Mouse (Mus musculus) neural tube, embryonic 15.5 days (tissue): ENCODE measurements around the gene Krtap19-2. TPM values are rescaled to one million over a fixed set of nuclear protein-coding genes. Genes with fewer than 3 reads are reported as not detected.

Source experiments
- ATAC-seq: fragments of 200-750 bp; cut with Nextera tagmentation; 2 replicates; pipeline ENCODE4 v1.8.0; 2017; ENCODE audit warnings: mild to moderate bottlenecking, moderate TSS enrichment, moderate library complexity; ENCODE audit not compliant: low FRiP score
- H3K27ac ChIP-seq: fragments of 300-500 bp; sonication (generic); replicated peaks from 2 replicates; pipeline ENCODE4 v1.5.1; 2015; ENCODE audit warnings: mild to moderate bottlenecking, inconsistent platforms
- H3K27me3 ChIP-seq: fragments of 300-500 bp; sonication (generic); replicated peaks from 2 replicates; pipeline ENCODE4 v1.6.1; 2015; ENCODE audit warnings: inconsistent platforms
- H3K36me3 ChIP-seq: fragments of 300-500 bp; sonication (generic); 2 replicates; pipeline ENCODE4 v1.6.1; 2015; ENCODE audit warnings: inconsistent platforms
- H3K4me1 ChIP-seq: fragments of 300-500 bp; sonication (generic); 2 replicates; pipeline ENCODE4 v1.6.1; 2015; ENCODE audit warnings: inconsistent platforms
- H3K4me2 ChIP-seq: fragments of 300-500 bp; sonication (generic); 2 replicates; pipeline ENCODE4 v1.6.1; 2015; ENCODE audit warnings: inconsistent platforms, mild to moderate bottlenecking, moderate library complexity
- H3K4me3 ChIP-seq: fragments of 300-500 bp; sonication (generic); replicated peaks from 2 replicates; pipeline ENCODE4 v1.5.1; 2015; ENCODE audit warnings: mild to moderate bottlenecking, inconsistent platforms
- H3K9ac ChIP-seq: fragments of 300-500 bp; sonication (generic); replicated peaks from 2 replicates; pipeline ENCODE4 v1.6.1; 2015; ENCODE audit warnings: mild to moderate bottlenecking, inconsistent platforms
- H3K9me3 ChIP-seq: fragments of 300-500 bp; sonication (generic); replicated peaks from 2 replicates; pipeline ENCODE4 v1.6.1; 2016; ENCODE audit warnings: inconsistent platforms
- WGBS: fragments of 180-500 bp; shearing (Covaris S2); methylation state at CpG from one replicate; pipeline ENCODE4 v1.1.7; 2015; ENCODE audit warnings: mixed read lengths; 5-methylcytosine and 5-hydroxymethylcytosine counted together
- polyA plus RNA-seq: library from polyadenylated mRNA; unstranded; fragments of >200 nt; fragmentation: Nextera tagmentation; extraction: Ambion mirVana; gene quantifications from 2 replicates; pipeline ENCODE4 v1.2.1, GENCODE M21; 2015

Gene Krtap19-2
- polyA plus RNA-seq, result not detected in 2 replicates

GRCm38 (mm10) chr16:88874169-88874568 is at the start of gene Krtap19-2:
Gene Krtap19-2, minus strand, starts transcription at chr16:88874269.
- Histone ChIP-seq H3K9ac (no peak within 1 kb of the TSS), H3K27me3 (no peaks in the 10 kb centered on the region), H3K27ac (no peak within 1 kb of the TSS), H3K4me1 (no peaks in the 10 kb centered on the region), H3K4me3 (no peak within 1 kb of the TSS), H3K9me3 (no peaks in the 10 kb centered on the region), H3K4me2 (no peak within 1 kb of the TSS), H3K36me3 (no peaks in the 10 kb centered on the region)
- WGBS, result 91% methylated on average over 3 of the region's 3 CpGs
- ATAC-seq, result no peak

DNA sequence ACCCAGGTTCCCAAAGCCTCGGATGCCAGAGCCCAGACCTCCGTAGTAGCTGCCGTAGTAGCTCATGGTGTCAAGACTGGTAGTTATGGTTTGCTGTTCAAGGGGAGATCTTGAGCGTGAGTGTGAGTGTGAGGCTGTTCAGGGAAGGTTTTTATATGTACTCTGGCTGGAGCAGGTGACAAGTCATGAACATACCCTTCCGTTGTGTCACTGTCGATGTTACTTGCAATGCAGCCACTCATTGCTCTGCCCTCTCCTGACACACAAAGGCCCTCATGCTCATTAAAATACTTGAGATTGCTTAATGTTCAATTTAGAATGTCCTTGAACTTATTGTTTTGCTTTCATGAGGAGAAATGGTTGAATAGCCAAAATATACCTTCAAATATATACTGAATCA is 22.3 kb upstream of the Krtap19-2 start, which contains the start of gene Krtap19-5:
Krtap19-5 (minus strand) TSS at position 101 of the 400 bp plus-strand sequence.
- 93% methylated on average over 6 of the region's 6 CpGs for WGBS
- Histone ChIP-seq H3K9me3 (no peaks in the 10 kb centered on the region), H3K4me1 (no peaks in the 10 kb centered on the region), H3K4me2 (no peak within 1 kb of the TSS), H3K27me3 (no peaks in the 10 kb centered on the region), H3K27ac (no peak within 1 kb of the TSS), H3K4me3 (no peak within 1 kb of the TSS), H3K9ac (no peak within 1 kb of the TSS), H3K36me3 (no peaks in the 10 kb centered on the region)
- no peak for ATAC-seq

DNA sequence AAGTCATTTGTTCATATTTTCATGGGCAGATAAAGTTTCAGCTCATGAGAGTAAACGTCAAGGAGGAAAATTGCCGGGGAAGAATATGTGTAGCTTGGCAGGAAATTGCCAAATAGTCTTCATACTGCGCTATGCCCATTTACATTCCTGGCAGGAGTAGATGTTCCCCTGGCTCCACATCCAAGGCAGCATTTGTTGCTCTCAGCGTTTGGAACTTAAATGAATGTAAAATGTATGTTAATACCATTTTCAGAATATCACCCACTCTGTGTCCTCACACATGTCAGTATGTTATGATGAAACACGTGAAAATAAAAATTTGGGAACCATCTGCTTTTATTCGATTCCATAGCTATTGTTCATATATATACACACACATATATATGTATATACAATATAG is 12.8 kb upstream of the Krtap19-2 start:
- Histone ChIP-seq H3K36me3 (no peaks in the 10 kb centered on the region), H3K27me3 (no peaks in the 10 kb centered on the region), H3K27ac (no peak overlapping the region), H3K9ac (no peak overlapping the region), H3K4me1 (no peaks in the 10 kb centered on the region), H3K9me3 (no peaks in the 10 kb centered on the region), H3K4me3 (no peak overlapping the region), H3K4me2 (no peak overlapping the region)
- no peak for ATAC-seq
- 88% methylated on average over 6 of the region's 6 CpGs for WGBS

GRCm38 (mm10) chr16:88884989-88885388 is 10.9 kb upstream of the Krtap19-2 start, which contains the start of gene Krtap19-4:
Gene Krtap19-4, minus strand, starts transcription at chr16:88885089.
- H3K4me3 ChIP-seq, result no peak within 1 kb of the TSS
- no peaks in the 10 kb centered on the region for H3K27me3 ChIP-seq
- H3K9ac ChIP-seq, result no peak within 1 kb of the TSS
- H3K4me2 ChIP-seq, result no peak within 1 kb of the TSS
- H3K9me3 ChIP-seq, result no peaks in the 10 kb centered on the region
- H3K36me3 ChIP-seq, result no peaks in the 10 kb centered on the region
- no peak for ATAC-seq
- H3K27ac ChIP-seq, result no peak within 1 kb of the TSS
- 90% methylated on average over 5 of the region's 5 CpGs for WGBS
- no peaks in the 10 kb centered on the region for H3K4me1 ChIP-seq

DNA sequence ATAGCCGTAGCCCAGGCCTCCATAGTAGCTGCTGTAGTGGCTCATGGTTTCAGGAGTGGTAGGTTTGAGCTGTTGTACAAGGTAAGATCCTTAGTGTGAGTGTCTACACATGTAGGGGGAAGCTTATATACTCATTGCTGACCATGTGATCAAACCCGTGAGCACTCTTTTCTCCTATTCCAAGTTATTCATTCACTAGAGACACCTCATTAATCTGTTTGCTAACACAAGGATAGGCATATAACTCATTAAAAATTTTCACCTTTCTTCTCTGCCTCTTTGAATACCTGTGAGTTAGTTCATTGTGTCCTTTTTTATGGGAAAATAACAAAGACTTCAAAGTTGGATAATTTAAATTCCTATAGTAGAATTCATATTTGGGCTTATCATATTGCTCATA is 3.9 kb upstream of the Krtap19-2 start, which contains the start of gene Krtap19-3:
Krtap19-3 (minus strand) TSS at position 101 of the 400 bp plus-strand sequence.
- H3K27ac ChIP-seq, result no peak within 1 kb of the TSS
- no peak within 1 kb of the TSS for H3K4me2 ChIP-seq
- H3K9ac ChIP-seq, result no peak within 1 kb of the TSS
- H3K9me3 ChIP-seq, result no peaks in the 10 kb centered on the region
- H3K4me3 ChIP-seq, result no peak within 1 kb of the TSS
- ATAC-seq, result no peak
- H3K36me3 ChIP-seq, result no peaks in the 10 kb centered on the region
- no peaks in the 10 kb centered on the region for H3K4me1 ChIP-seq
- WGBS, result 91% methylated on average over 2 of the region's 2 CpGs
- H3K27me3 ChIP-seq, result no peaks in the 10 kb centered on the region

DNA sequence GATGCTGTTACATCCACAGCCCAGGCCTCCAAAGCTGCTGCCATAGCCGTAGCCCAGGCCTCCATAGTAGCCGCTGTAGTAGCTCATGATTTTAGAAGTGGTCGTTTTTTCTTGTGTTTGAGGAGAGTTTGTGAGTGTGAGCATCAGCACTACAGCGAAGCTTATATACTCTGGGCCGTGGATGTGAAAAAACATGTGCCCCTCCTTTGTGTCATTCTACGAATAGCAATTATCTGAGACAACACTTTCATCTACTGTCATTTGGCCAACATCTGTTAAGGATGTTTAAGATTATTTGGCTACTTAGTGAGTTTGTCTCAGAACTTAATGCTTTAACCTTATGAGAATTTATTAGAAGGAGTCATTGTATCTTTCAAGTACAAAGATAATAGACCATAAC is 4.8 kb downstream of the Krtap19-2 start, which contains the start of gene Krtap19-1:
Krtap19-1 (minus strand) TSS at position 101 of the 400 bp plus-strand sequence.
- no peaks in the 10 kb centered on the region for H3K4me1 ChIP-seq
- no peak within 1 kb of the TSS for H3K4me2 ChIP-seq
- H3K9me3 ChIP-seq, result no peaks in the 10 kb centered on the region
- no peak for ATAC-seq
- H3K27me3 ChIP-seq, result no peaks in the 10 kb centered on the region
- no peak within 1 kb of the TSS for H3K4me3 ChIP-seq
- no peak within 1 kb of the TSS for H3K9ac ChIP-seq
- no peak within 1 kb of the TSS for H3K27ac ChIP-seq
- H3K36me3 ChIP-seq, result no peaks in the 10 kb centered on the region
- 89% methylated on average over 6 of the region's 6 CpGs for WGBS

GRCm38 (mm10) chr16:88864887-88865407 is 9.1 kb downstream of the Krtap19-2 start:
- no peak for ATAC-seq
- Histone ChIP-seq H3K9ac (no peak overlapping the region), H3K4me3 (no peak overlapping the region), H3K27me3 (no peaks in the 10 kb centered on the region), H3K27ac (no peak overlapping the region), H3K4me1 (no peaks in the 10 kb centered on the region), H3K9me3 (no peaks in the 10 kb centered on the region), H3K4me2 (no peak overlapping the region), H3K36me3 (no peaks in the 10 kb centered on the region)
- WGBS, result 55% methylated on average over 4 of the region's 4 CpGs

DNA sequence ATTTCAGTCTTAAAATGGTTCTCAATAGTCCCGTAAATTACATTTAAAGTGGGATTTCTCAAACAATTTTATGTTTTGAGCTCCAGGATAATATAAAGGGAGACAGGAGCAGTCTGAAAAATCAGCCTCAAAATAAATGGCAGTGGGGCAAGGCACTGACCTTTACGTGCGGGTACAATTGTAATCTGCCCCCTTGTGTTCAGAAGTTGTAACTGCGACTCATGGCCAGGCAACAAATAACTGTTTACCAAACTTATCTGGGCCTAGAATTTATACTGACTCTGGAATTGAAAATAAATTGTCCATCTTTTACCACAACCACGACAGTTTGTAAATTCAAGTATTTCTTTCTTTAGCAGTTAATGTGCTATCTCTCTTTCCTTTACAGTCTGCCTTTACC is 22.6 kb downstream of the Krtap19-2 start:
- no peaks in the 10 kb centered on the region for H3K4me1 ChIP-seq
- WGBS, result 18% methylated on average over 5 of the region's 5 CpGs
- no peak overlapping the region for H3K27ac ChIP-seq
- H3K9me3 ChIP-seq, result no peaks in the 10 kb centered on the region
- H3K4me2 ChIP-seq, result no peak overlapping the region
- H3K36me3 ChIP-seq, result no peaks in the 10 kb centered on the region
- no peaks in the 10 kb centered on the region for H3K27me3 ChIP-seq
- H3K9ac ChIP-seq, result no peak overlapping the region
- no peak overlapping the region for H3K4me3 ChIP-seq
- no peak for ATAC-seq

DNA sequence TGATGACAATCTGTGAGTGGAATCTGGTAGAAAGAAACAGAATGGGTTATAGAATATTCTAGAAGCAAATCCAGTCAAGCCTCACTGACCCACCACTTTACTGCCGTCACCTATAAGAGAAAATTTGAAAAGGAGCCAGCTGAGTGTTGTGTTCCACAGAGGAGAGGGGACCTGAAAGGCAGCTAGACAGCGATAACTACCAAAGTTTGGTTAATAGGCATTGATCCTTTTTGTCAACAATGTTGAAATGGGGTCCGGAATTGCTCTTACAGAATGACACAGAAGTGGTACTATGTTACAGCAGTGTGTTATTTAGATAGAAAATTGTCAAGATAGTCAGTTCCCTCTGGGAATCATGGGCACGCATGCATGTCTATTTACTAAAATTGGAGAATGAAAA is 25.5 kb downstream of the Krtap19-2 start:
- H3K4me3 ChIP-seq, result no peak overlapping the region
- H3K27me3 ChIP-seq, result no peaks in the 10 kb centered on the region
- H3K9ac ChIP-seq, result no peak overlapping the region
- no peaks in the 10 kb centered on the region for H3K36me3 ChIP-seq
- no peaks in the 10 kb centered on the region for H3K4me1 ChIP-seq
- no peak overlapping the region for H3K27ac ChIP-seq
- H3K9me3 ChIP-seq, result no peaks in the 10 kb centered on the region
- H3K4me2 ChIP-seq, result no peak overlapping the region
- 87% methylated on average over 4 of the region's 4 CpGs for whole genome bisulfite sequencing
- no peak for ATAC-seq

GRCm38 (mm10) chr16:88847363-88847762 is 26.7 kb downstream of the Krtap19-2 start:
- Histone ChIP-seq H3K9me3 (no peaks in the 10 kb centered on the region), H3K4me1 (no peaks in the 10 kb centered on the region), H3K27ac (no peak overlapping the region), H3K27me3 (no peaks in the 10 kb centered on the region), H3K36me3 (no peaks in the 10 kb centered on the region), H3K4me2 (no peak overlapping the region), H3K9ac (no peak overlapping the region), H3K4me3 (no peak overlapping the region)
- ATAC-seq, result no peak
- WGBS, result 95% methylated on average over 1 of the region's 1 CpGs

DNA sequence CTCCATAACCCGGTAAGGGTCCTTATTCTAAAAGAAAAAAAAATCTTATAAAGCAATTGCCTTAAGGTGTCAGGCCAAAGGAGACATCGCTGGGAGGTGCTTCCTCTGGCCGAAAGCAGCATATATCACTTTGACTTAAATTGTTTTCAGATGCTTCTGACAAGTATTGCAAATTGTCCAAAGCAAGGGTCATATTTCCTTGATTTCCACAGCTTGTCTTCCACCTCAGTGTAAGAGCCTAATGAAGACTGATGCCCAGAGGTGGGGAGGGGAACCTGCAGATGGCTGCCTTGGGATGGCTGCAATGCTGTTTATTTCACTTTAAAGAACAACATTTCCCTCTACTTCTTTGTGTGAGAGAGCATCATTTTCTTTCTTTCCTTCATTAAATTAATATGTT is 47.1 kb downstream of the Krtap19-2 start:
- Histone ChIP-seq H3K9me3 (no peaks in the 10 kb centered on the region), H3K36me3 (no peaks in the 10 kb centered on the region), H3K9ac (no peak overlapping the region), H3K4me3 (no peak overlapping the region), H3K27me3 (no peaks in the 10 kb centered on the region), H3K27ac (no peak overlapping the region), H3K4me1 (no peaks in the 10 kb centered on the region), H3K4me2 (no peak overlapping the region)
- WGBS, result 24% methylated on average over 3 of the region's 3 CpGs
- ATAC-seq, result no peak

DNA sequence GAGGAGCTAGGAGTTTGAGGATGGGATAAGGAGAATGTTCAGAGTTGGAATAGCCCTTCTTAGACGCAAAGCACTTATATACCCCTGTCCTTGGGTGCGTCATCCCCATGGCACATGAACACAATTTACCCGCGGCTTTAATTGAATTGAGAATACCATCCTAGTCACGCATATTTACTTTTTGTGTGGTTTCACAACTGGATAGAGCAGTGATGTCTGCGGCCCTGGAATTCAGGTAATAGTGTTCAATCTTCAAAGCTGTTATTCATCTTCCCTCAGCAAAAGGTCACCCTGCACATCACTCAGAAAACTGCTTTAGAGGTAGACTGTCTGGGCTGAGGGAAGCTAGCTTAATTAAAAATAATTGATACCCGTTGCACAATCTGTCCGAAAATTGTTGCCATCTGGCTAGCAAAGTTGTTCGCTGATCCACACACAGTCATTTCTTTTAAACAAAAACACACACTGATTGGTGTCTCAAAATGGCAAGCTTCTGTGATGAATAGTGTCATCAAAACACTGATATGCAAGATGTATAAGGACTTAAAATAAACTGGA is 47.9 kb downstream of the Krtap19-2 start, which contains the start of gene Krtap14:
Krtap14 (minus strand) TSS at position 51 of the 558 bp plus-strand sequence.
- Histone ChIP-seq H3K4me3 (no peak within 1 kb of the TSS), H3K9ac (no peak within 1 kb of the TSS), H3K4me2 (no peak within 1 kb of the TSS), H3K36me3 (no peaks in the 10 kb centered on the region), H3K4me1 (no peaks in the 10 kb centered on the region), H3K9me3 (no peaks in the 10 kb centered on the region), H3K27ac (no peak within 1 kb of the TSS), H3K27me3 (no peaks in the 10 kb centered on the region)
- WGBS, result 57% methylated on average over 9 of the region's 9 CpGs
- no peak for ATAC-seq
